Mouse (Mus musculus): Measurements from ENCODE around the gene Itsn2.

- TF ChIP-seq CTCF (IDR thresholded peaks at IDR 0.05; ENCODE audit: low read depth) = no peak
- no peak for TF ChIP-seq EP300 (optimal IDR thresholded peaks at IDR 0.05)
Observed at GRCm38 (mm10) chr12:4656813-4657212, 64.4 kb downstream of the Itsn2 start.

Measured in stomach, postnatal 0 days (tissue).